Mouse (Mus musculus) midbrain, postnatal 0 days (tissue): Measurements from ENCODE around the gene Epgn. TPM values are rescaled to one million over a fixed set of nuclear protein-coding genes. Genes with fewer than 3 reads are reported as not detected.

Experiments
- ATAC-seq: fragments of 200-750 bp; cut with Nextera tagmentation; 2 replicates; pipeline ENCODE4 v1.8.0; 2017; ENCODE audit warnings: moderate number of reproducible peaks, mild to moderate bottlenecking, moderate TSS enrichment, moderate library complexity; ENCODE audit not compliant: low FRiP score
- DNase-seq: peaks from one replicate; pipeline ENCODE4 v3.0.0-alpha.2; 2015; ENCODE audit warnings: low spot score
- H3K27ac ChIP-seq: fragments of 300-500 bp; sonication (generic); 2 replicates; pipeline ENCODE4 v1.5.1; 2014; ENCODE audit warnings: low read depth, mild to moderate bottlenecking, low read length, mixed read lengths
- H3K27me3 ChIP-seq: fragments of 300-500 bp; sonication (generic); 2 replicates; pipeline ENCODE4 v1.6.1; 2014; ENCODE audit warnings: low read length, control low read depth, mixed read lengths; ENCODE audit not compliant: insufficient read depth
- H3K36me3 ChIP-seq: fragments of 300-500 bp; sonication (generic); 2 replicates; pipeline ENCODE4 v1.6.1; 2014; ENCODE audit warnings: low read length, control low read depth, mixed read lengths; ENCODE audit not compliant: insufficient read depth
- H3K4me1 ChIP-seq: fragments of 300-500 bp; sonication (generic); 2 replicates; pipeline ENCODE4 v1.6.1; 2014; ENCODE audit warnings: mild to moderate bottlenecking, control low read depth, antibody characterized with exemption, low read length, mixed read lengths; ENCODE audit not compliant: insufficient read depth
- H3K4me2 ChIP-seq: fragments of 300-500 bp; sonication (generic); 2 replicates; pipeline ENCODE4 v1.6.1; 2014; ENCODE audit warnings: low read depth, mild to moderate bottlenecking, low read length, mixed read lengths; ENCODE audit not compliant: poor library complexity, severe bottlenecking
- H3K4me3 ChIP-seq: fragments of 300-500 bp; sonication (generic); 2 replicates; pipeline ENCODE4 v1.5.1; 2014; ENCODE audit warnings: low read depth, mild to moderate bottlenecking, low read length, moderate library complexity
- H3K9ac ChIP-seq: fragments of 300-500 bp; sonication (generic); replicated peaks from 2 replicates; pipeline ENCODE4 v1.6.1; 2014; ENCODE audit warnings: mild to moderate bottlenecking, low read length, moderate library complexity, mixed read lengths; ENCODE audit not compliant: poor library complexity, severe bottlenecking
- H3K9me3 ChIP-seq: fragments of 300-500 bp; sonication (generic); 2 replicates; pipeline ENCODE4 v1.6.1; 2016; ENCODE audit warnings: low read length, control low read depth
- CTCF ChIP-seq: IDR thresholded peaks from 2 replicates; pipeline ENCODE4 v1.5.1; 2016; ENCODE audit warnings: antibody characterized with exemption, mild to moderate bottlenecking
- WGBS: fragments of 180-500 bp; shearing (Covaris S2); extraction: QIAGEN DNeasy Blood & Tissue Kit; methylation state at CpG from one replicate; pipeline ENCODE4 v1.1.7; 2014; 5-methylcytosine and 5-hydroxymethylcytosine counted together
- polyA plus RNA-seq: library from polyadenylated mRNA; unstranded; fragments of >200 nt; fragmentation: Nextera tagmentation; extraction: Ambion mirVana; gene quantifications from 2 replicates; pipeline ENCODE4 v1.2.1, GENCODE M21; 2015
- total RNA-seq: library from RNA; depleted of rRNA; stranded (reverse); fragments of >200 nt; gene quantifications from 2 replicates; pipeline ENCODE4 v1.2.3, GENCODE M21; 2014; rRNA removed

Gene Epgn
- total and polyA plus RNA-seq, 2 experiments from 2014 or later = 0.16 TPM; not detected in 1

DNA sequence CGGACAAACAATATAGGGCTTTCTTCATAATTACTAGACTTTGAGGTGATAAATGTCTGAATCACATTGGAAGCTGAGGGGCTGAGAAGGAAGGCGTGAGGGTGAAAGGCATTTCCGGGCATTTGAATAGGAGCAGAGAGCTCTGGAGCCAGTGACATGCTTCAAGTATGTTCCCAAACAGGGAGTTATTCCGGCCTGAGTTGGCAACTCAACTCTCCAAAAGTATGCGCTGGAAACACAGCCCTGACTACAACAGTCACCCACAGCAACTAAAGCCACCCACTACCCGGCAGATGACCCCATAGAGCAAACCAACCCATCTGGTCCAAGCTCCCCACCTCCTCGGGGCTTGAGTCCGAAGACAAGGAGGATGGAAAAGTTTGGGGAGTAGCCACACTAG is 46.8 kb downstream of the Epgn start:
- DNase-seq (no peak), ATAC-seq (no peak)
- Histone ChIP-seq H3K36me3 (no peaks in the 10 kb centered on the region), H3K4me3 (peak overlapping the region; percentile 29), H3K27me3 (peaks cover 8% of the 10 kb centered on the region; the same call in 1 of the 2 replicates), H3K9ac (no peak overlapping the region), H3K27ac (no peak overlapping the region), H3K4me1 (peaks cover 7% of the 10 kb centered on the region; the same call in 1 of the 2 replicates), H3K9me3 (no peaks in the 10 kb centered on the region), H3K4me2 (peak overlapping the region; percentile 51)
- TF ChIP-seq CTCF = no peak
- WGBS = 46% methylated on average over 8 of the region's 8 CpGs

DNA sequence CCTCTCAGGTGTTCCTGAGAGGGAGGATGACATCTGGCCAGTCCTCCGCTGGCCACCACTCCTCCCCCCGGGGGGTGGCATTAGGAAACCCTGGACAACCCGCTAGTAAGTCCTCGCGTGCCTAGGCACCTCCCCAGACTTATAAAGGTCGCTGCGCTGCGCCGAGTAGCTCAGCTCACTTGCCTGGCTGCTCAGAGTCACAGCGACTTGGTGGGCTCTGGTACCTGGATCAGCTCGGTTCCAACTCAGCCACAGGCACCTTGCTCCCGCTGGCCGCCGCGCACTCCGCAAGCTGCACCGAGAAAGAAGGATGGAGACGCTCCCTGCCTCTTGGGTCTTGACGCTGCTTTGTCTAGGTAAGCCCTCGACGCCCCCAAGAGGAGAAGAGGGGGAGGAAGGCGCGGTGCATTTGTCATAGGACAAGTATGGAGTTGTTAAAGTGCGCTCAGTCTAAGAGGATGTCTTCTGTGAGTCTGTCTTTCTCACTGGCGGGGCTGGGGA is 47.2 kb downstream of the Epgn start, which contains the start of gene Ereg:
Gene Ereg, plus strand, starts transcription at position 173 of the 501 bp plus-strand sequence.
- no peak within 1 kb of the TSS for H3K9ac ChIP-seq

DNA sequence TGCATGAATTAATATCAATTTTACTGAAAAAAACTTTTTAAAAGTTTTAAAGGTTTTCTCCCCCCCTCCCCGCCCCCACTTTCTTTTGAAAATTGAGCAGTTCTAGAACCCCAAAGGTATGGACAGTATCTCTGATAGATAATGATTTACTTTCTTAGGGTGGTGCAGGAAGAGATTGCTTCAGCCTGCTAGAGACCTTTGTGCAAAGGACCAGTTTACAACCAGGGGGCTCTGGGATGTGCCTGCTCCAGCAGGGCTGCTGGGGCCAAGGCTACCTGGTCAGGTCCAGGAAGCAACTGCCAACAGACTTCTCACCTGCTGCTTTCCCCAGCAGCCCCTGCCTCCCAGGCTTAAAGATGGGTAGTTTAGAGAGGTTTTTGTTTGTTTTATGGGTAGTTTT is 47.8 kb downstream of the Epgn start:
- Histone ChIP-seq H3K4me1 (peaks cover 7% of the 10 kb centered on the region; the same call in 1 of the 2 replicates), H3K27ac (no peak overlapping the region), H3K36me3 (no peaks in the 10 kb centered on the region), H3K9me3 (no peaks in the 10 kb centered on the region), H3K4me3 (peak overlapping the region; percentile 29; the same call in 1 of the 2 replicates), H3K9ac (no peak overlapping the region), H3K4me2 (0 out of 2 replicates have a peak overlapping the region, but pooled peaks have one; percentile 51), H3K27me3 (peaks cover 8% of the 10 kb centered on the region; the same call in 1 of the 2 replicates)
- no peak for ATAC-seq
- WGBS = 56% methylated on average over 1 of the region's 1 CpGs
- DNase-seq = no peak
- no peak for TF ChIP-seq CTCF

More for the DNA sequence above, 47.2 kb downstream of the Epgn start, which contains the start of gene Ereg:
- H3K27me3 ChIP-seq = peaks cover 8% of the 10 kb centered on the region; the same call in 1 of the 2 replicates
- DNase-seq (peak; percentile 9), ATAC-seq (no peak)
- H3K27ac ChIP-seq = no peak within 1 kb of the TSS
- H3K4me1 ChIP-seq = peaks cover 7% of the 10 kb centered on the region; the same call in 1 of the 2 replicates
- peak within 1 kb of the TSS; percentile 51 for H3K4me2 ChIP-seq
- no peak for TF ChIP-seq CTCF
- WGBS = under 1% methylated on average over 25 of the region's 25 CpGs
- H3K9me3 ChIP-seq = no peaks in the 10 kb centered on the region
- no peaks in the 10 kb centered on the region for H3K36me3 ChIP-seq
- peak within 1 kb of the TSS; percentile 29 for H3K4me3 ChIP-seq

DNA sequence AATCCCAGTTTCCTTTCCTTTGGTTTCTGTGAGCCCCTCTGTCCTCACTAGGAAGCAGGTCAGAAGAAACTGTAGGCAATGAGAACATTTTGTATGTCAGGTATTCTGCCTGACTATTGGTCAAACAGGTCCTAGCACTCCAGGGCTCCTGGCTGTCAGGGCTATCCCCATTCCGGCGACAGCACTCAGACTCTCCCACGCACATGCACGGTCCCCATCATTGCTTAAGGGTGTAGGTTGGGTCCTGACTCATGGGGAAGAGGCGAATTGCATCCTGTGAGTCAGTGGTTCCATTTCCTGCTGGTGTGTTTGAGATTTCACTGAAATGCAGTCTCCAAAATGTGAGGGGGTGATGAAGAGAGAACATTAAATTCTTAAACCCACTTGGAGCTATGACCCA is 55.8 kb downstream of the Epgn start:
- Histone ChIP-seq H3K4me1 (no peaks in the 10 kb centered on the region), H3K27ac (no peak overlapping the region), H3K4me2 (no peak overlapping the region), H3K36me3 (no peaks in the 10 kb centered on the region), H3K9ac (no peak overlapping the region), H3K9me3 (no peaks in the 10 kb centered on the region), H3K27me3 (no peaks in the 10 kb centered on the region), H3K4me3 (no peak overlapping the region)
- TF ChIP-seq CTCF = no peak
- no peak for ATAC-seq
- no peak for DNase-seq
- 85% methylated on average over 5 of the region's 5 CpGs for WGBS

Other genes with a start within 250 kb of the Epgn start
- not detected in 2 replicates for gene Cxcl3, start 241.4 kb upstream of the Epgn start, total RNA-seq
- 0.20 and 0.39 TPM in 2 replicates for gene Cxcl3, start 241.4 kb upstream of the Epgn start, polyA plus RNA-seq
- gene Cxcl15, start 232.9 kb upstream of the Epgn start, total RNA-seq = not detected in 2 replicates
- gene Cxcl15, start 232.9 kb upstream of the Epgn start, polyA plus RNA-seq = not detected in 2 replicates
- not detected in 2 replicates for gene Cxcl1, start 136.2 kb upstream of the Epgn start, total RNA-seq
- 0.56 and 0.78 TPM in 2 replicates for gene Cxcl1, start 136.2 kb upstream of the Epgn start, polyA plus RNA-seq
- not detected in 2 replicates for gene Cxcl2, start 123.6 kb upstream of the Epgn start, total RNA-seq
- 0.14 TPM in 1 of 2 replicates, not detected in the other for gene Cxcl2, start 123.6 kb upstream of the Epgn start, polyA plus RNA-seq
- gene Mthfd2l, start 96.3 kb upstream of the Epgn start, total RNA-seq = 87.4 and 90.9 TPM in 2 replicates
- gene Mthfd2l, start 96.3 kb upstream of the Epgn start, polyA plus RNA-seq = 54.6 and 54.9 TPM in 2 replicates
- not detected in 2 replicates for gene Ereg, start 47.2 kb downstream of the Epgn start, total RNA-seq
- gene Ereg, start 47.2 kb downstream of the Epgn start, polyA plus RNA-seq = not detected in 2 replicates
- 0.27 TPM in 1 of 2 replicates, not detected in the other for gene Areg, start 112.1 kb downstream of the Epgn start, total RNA-seq
- gene Areg, start 112.1 kb downstream of the Epgn start, polyA plus RNA-seq = 0.21 and 0.40 TPM in 2 replicates